Mouse (Mus musculus): ENCODE measurements around the gene Gm10447. TPM values are rescaled to one million over a fixed set of nuclear protein-coding genes. Genes with fewer than 3 reads are reported as not detected.

The Gm10447 gene
- polyA plus RNA-seq, 1 experiment: not detected

GRCm38 (mm10) chr11:53424826-53425225 lies 32.1 kb downstream of the Gm10447 start:
- no peak for TF ChIP-seq POLR2A (IDR thresholded peaks at IDR 0.05; ENCODE audit: borderline replicate concordance, extremely low read depth, insufficient read depth, insufficient read length, poor library complexity, severe bottlenecking)
- no peak for DNase-seq (ENCODE audit: low read depth)

- DNase-seq (ENCODE audit: low read depth): no peak
- TF ChIP-seq CTCF (IDR thresholded peaks at IDR 0.05; ENCODE audit: borderline replicate concordance, extremely low read depth, insufficient read depth, insufficient read length): no peak
Measured at GRCm38 (mm10) chr11:53423036-53423435, 33.9 kb downstream of the Gm10447 start, which contains the start of gene Leap2. TSS of gene Leap2 (minus strand) at chr11:53423170.

- DNase-seq (ENCODE audit: low read depth): no peak
- TF ChIP-seq CTCF (IDR thresholded peaks at IDR 0.05; ENCODE audit: borderline replicate concordance, extremely low read depth, insufficient read depth, insufficient read length) (no peak), POLR2A (IDR thresholded peaks at IDR 0.05; ENCODE audit: borderline replicate concordance, extremely low read depth, insufficient read depth, insufficient read length, poor library complexity, severe bottlenecking) (no peak)
Measured at GRCm38 (mm10) chr11:53418048-53418447, 38.9 kb downstream of the Gm10447 start.

GRCm38 (mm10) chr11:53413871-53414270 lies 43.0 kb downstream of the Gm10447 start:
- DNase-seq (ENCODE audit: low read depth): no peak
- no peak for TF ChIP-seq POLR2A (IDR thresholded peaks at IDR 0.05; ENCODE audit: borderline replicate concordance, extremely low read depth, insufficient read depth, insufficient read length, poor library complexity, severe bottlenecking)
- TF ChIP-seq CTCF (IDR thresholded peaks at IDR 0.05; ENCODE audit: borderline replicate concordance, extremely low read depth, insufficient read depth, insufficient read length): no peak

GRCm38 (mm10) chr11:53411738-53412137 lies 45.2 kb downstream of the Gm10447 start:
- DNase-seq (ENCODE audit: low read depth): peak; percentile 54
- TF ChIP-seq CTCF (IDR thresholded peaks at IDR 0.05; ENCODE audit: borderline replicate concordance, extremely low read depth, insufficient read depth, insufficient read length) (peak; percentile 60; the same call in 1 of the 2 replicates), POLR2A (IDR thresholded peaks at IDR 0.05; ENCODE audit: borderline replicate concordance, extremely low read depth, insufficient read depth, insufficient read length, poor library complexity, severe bottlenecking) (no peak)

Other genes starting within 250 kb of the Gm10447 start
- gene Hspa4, start 156.7 kb downstream of the Gm10447 start, polyA plus RNA-seq (2012; rRNA removed): 59.4 and 91.9 TPM in 2 replicates
- gene Zcchc10, start 132.4 kb downstream of the Gm10447 start, polyA plus RNA-seq (2012; rRNA removed): 9.5 and 11.3 TPM in 2 replicates
- 49.1 and 69.0 TPM in 2 replicates for gene Aff4, start 106.3 kb downstream of the Gm10447 start, polyA plus RNA-seq (2012; rRNA removed)
- gene Leap2, start 33.9 kb downstream of the Gm10447 start, polyA plus RNA-seq (2012; rRNA removed): not detected in 2 replicates
- 217 and 304 TPM in 2 replicates for gene Uqcrq, start 26.3 kb downstream of the Gm10447 start, polyA plus RNA-seq (2012; rRNA removed)
- gene Gdf9, start 26.1 kb downstream of the Gm10447 start, polyA plus RNA-seq (2012; rRNA removed): 2.7 and 4.3 TPM in 2 replicates
- gene Shroom1, start 95 bp upstream of the Gm10447 start, polyA plus RNA-seq (2012; rRNA removed): 2.4 and 2.9 TPM in 2 replicates
- gene Gm9837, start 13.4 kb upstream of the Gm10447 start, polyA plus RNA-seq (2012; rRNA removed): not detected in 2 replicates
- not detected in 2 replicates for gene Gm9945, start 23.1 kb upstream of the Gm10447 start, polyA plus RNA-seq (2012; rRNA removed)
- gene Sowaha, start 23.2 kb upstream of the Gm10447 start, polyA plus RNA-seq (2012; rRNA removed): 1.1 and 1.6 TPM in 2 replicates
- 36.5 and 38.4 TPM in 2 replicates for gene Sept8, start 62.1 kb upstream of the Gm10447 start, polyA plus RNA-seq (2012; rRNA removed)
- gene Kif3a, start 110.3 kb upstream of the Gm10447 start, polyA plus RNA-seq (2012; rRNA removed): 79.4 and 100 TPM in 2 replicates
- 0.14 TPM in 1 of 2 replicates, not detected in the other for gene Il4, start 161.6 kb upstream of the Gm10447 start, polyA plus RNA-seq (2012; rRNA removed)
- gene Il13, start 177.6 kb upstream of the Gm10447 start, polyA plus RNA-seq (2012; rRNA removed): not detected in 2 replicates